Mouse (Mus musculus): ENCODE data around the gene Klhl30. TPM values are rescaled to one million over a fixed set of nuclear protein-coding genes. Genes with fewer than 3 reads are reported as not detected.

The Klhl30 gene
- polyA plus RNA-seq (2015; fragmentation: Nextera tagmentation; extraction: Ambion mirVana) = 0.06 and 0.12 TPM in 2 replicates

DNA sequence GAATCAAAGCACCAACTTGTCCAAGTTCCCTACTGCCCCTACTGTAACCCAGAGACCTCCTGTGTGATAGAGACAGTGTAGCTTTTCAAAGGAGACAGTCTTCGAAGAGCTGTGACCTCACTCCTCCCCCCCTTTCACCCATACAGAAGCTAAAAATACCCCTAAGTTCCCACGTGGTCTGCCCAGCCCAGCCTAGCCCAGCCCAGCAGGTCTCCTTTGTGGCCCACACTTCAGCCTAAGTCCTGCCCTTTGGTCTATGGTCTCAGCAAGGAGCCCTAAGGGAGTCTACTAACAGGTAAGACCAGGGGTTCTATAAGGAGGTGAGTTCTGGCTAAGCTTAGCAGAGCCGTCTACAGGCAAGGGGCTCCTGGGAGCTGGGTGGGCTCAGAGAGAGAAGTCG is at the start of gene Klhl30:
TSS of gene Klhl30 (plus strand) at position 176 of the 400 bp plus-strand sequence.
- Histone ChIP-seq H3K4me1 (ENCODE audit: insufficient read depth) (no peaks in the 10 kb centered on the region), H3K9me3 (ENCODE audit: low read length) (no peaks in the 10 kb centered on the region), H3K27ac (ENCODE audit: low read depth) (no peak within 1 kb of the TSS), H3K4me3 (ENCODE audit: low read depth, low read length) (no peak within 1 kb of the TSS), H3K9ac (replicated peaks) (no peak within 1 kb of the TSS), H3K27me3 (ENCODE audit: insufficient read depth, low read length) (peaks cover 10% of the 10 kb centered on the region), H3K4me2 (ENCODE audit: low read depth, low read length) (no peak within 1 kb of the TSS), H3K36me3 (replicated peaks; ENCODE audit: insufficient read depth, low read length) (no peaks in the 10 kb centered on the region)
- TF ChIP-seq CTCF (IDR thresholded peaks at IDR 0.05; ENCODE audit: low read depth) = no peak
- no peak for TF ChIP-seq EP300 (IDR thresholded peaks at IDR 0.05; ENCODE audit: low read depth)
- WGBS (ENCODE audit: insufficient replicate concordance) = 48% methylated on average over 4 of the region's 4 CpGs
- ATAC-seq (no peak), DNase-seq (no peak)

DNA sequence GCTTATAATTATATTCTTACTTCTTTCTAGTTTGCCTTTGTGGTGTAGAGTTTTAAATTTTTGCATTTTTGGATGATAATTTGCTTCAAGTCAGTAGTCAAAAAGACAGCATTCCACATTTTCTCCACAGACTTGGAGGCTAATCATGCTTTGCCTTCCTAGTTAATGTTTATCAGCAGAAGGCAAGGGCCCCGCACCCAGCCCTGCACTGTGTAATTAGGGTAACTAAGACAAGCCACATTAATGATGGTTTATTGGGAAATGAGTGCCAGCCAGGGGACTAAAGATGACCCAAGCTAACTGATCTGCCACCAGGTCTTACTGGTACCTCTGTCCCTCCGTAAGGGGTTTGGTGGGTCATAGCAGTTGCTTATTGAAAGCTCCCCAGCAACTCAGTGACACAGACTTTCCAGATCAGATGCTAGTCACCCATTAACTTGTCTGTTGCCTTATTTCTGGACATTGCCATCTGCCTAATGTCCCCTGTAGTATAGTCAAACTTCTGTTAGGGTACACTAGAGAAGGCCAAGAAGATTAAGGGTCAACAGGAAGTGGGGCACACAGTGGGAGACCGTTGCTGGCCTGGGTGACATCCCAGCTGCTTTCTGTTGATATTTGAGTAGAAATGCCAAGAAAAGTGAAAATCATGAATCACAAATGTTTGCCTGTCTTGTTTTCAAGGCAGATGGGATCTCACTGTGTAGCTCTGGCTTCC is 49.5 kb upstream of the Klhl30 start:
- DNase-seq (peak; percentile 48), ATAC-seq (no peak; the same call in 1 of the 2 replicates)
- H3K36me3 ChIP-seq (replicated peaks; ENCODE audit: insufficient read depth, low read length) = peaks cover 35% of the 10 kb centered on the region
- no peaks in the 10 kb centered on the region for H3K9me3 ChIP-seq (ENCODE audit: low read length)
- no peak overlapping the region for H3K9ac ChIP-seq (replicated peaks)
- peak overlapping the region; percentile 84 for H3K27ac ChIP-seq (ENCODE audit: low read depth)
- H3K4me3 ChIP-seq (ENCODE audit: low read depth, low read length) = no peak overlapping the region
- H3K27me3 ChIP-seq (ENCODE audit: insufficient read depth, low read length) = no peaks in the 10 kb centered on the region
- 54% methylated on average over 3 of the region's 3 CpGs for WGBS (ENCODE audit: insufficient replicate concordance)
- H3K4me1 ChIP-seq (ENCODE audit: insufficient read depth) = peaks cover 42% of the 10 kb centered on the region
- TF ChIP-seq CTCF (IDR thresholded peaks at IDR 0.05; ENCODE audit: low read depth) (no peak), EP300 (IDR thresholded peaks at IDR 0.05; ENCODE audit: low read depth) (no peak)
- H3K4me2 ChIP-seq (ENCODE audit: low read depth, low read length) = peak overlapping the region; percentile 54

GRCm38 (mm10) chr1:91302021-91302420 is 48.8 kb upstream of the Klhl30 start:
- H3K9ac ChIP-seq (replicated peaks) = 0 out of 2 replicates have a peak overlapping the region, but pooled peaks have one; percentile 16

GRCm38 (mm10) chr1:91304621-91305020 is 46.2 kb upstream of the Klhl30 start:
- Histone ChIP-seq H3K27ac (ENCODE audit: low read depth) (no peak overlapping the region), H3K4me1 (ENCODE audit: insufficient read depth) (peaks cover 28% of the 10 kb centered on the region), H3K36me3 (replicated peaks; ENCODE audit: insufficient read depth, low read length) (peaks cover 60% of the 10 kb centered on the region), H3K4me3 (ENCODE audit: low read depth, low read length) (no peak overlapping the region), H3K9ac (replicated peaks) (no peak overlapping the region), H3K27me3 (ENCODE audit: insufficient read depth, low read length) (no peaks in the 10 kb centered on the region), H3K9me3 (ENCODE audit: low read length) (no peaks in the 10 kb centered on the region), H3K4me2 (ENCODE audit: low read depth, low read length) (no peak overlapping the region)
- 88% methylated on average over 4 of the region's 4 CpGs for WGBS (ENCODE audit: insufficient replicate concordance)
- DNase-seq (no peak), ATAC-seq (no peak)
- no peak for TF ChIP-seq EP300 (IDR thresholded peaks at IDR 0.05; ENCODE audit: low read depth)
- no peak for TF ChIP-seq CTCF (IDR thresholded peaks at IDR 0.05; ENCODE audit: low read depth)

More at GRCm38 (mm10) chr1:91302021-91302420, 48.8 kb upstream of the Klhl30 start:
- ATAC-seq = no peak
- Histone ChIP-seq H3K36me3 (replicated peaks; ENCODE audit: insufficient read depth, low read length) (peaks cover 37% of the 10 kb centered on the region), H3K27me3 (ENCODE audit: insufficient read depth, low read length) (no peaks in the 10 kb centered on the region), H3K4me1 (ENCODE audit: insufficient read depth) (peaks cover 42% of the 10 kb centered on the region), H3K27ac (ENCODE audit: low read depth) (peak overlapping the region; percentile 84), H3K4me3 (ENCODE audit: low read depth, low read length) (no peak overlapping the region), H3K9me3 (ENCODE audit: low read length) (no peaks in the 10 kb centered on the region), H3K4me2 (ENCODE audit: low read depth, low read length) (peak overlapping the region; percentile 54; the same call in 1 of the 2 replicates)
- WGBS (ENCODE audit: insufficient replicate concordance) = 80% methylated on average over 3 of the region's 3 CpGs
- DNase-seq = no peak
- TF ChIP-seq EP300 (IDR thresholded peaks at IDR 0.05; ENCODE audit: low read depth) (no peak), CTCF (IDR thresholded peaks at IDR 0.05; ENCODE audit: low read depth) (no peak)

DNA sequence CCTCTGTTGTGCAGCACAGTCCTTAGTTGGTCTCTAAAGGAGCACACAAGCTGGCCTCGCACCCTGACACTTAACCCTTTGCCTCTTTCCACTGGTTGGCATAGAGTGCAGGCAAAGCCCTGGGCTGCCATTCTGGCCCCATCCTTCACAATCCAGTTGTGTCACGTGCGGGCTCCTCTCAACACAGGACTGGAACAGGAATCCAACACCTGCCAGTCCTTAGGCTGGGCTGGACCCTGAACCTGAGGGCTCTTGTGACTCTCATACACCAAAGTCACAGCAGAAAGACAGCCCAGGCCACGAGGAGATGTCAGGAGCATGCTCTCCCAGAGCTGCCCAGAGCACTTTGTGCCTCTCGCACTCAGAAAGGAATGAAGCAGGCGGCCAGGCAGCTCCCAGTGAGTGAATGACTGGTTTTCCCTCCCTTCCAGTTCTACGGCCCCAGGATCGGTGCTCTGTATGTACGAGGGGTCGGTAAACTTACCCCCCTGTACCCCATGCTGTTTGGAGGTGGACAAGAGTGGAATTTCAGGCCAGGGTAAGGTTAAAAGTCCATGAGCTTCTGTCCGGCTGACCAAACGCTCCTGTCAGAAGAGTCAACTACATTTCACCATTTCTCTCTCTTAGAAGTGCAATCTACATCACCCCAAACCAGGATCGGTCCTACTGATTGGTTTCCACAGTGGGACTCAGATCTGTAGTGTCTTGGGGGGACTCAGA is 41.3 kb upstream of the Klhl30 start:
- TF ChIP-seq EP300 (IDR thresholded peaks at IDR 0.05; ENCODE audit: low read depth) = no peak
- TF ChIP-seq CTCF (IDR thresholded peaks at IDR 0.05; ENCODE audit: low read depth) = no peak
- H3K4me2 ChIP-seq (ENCODE audit: low read depth, low read length) = no peak overlapping the region
- H3K9ac ChIP-seq (replicated peaks) = no peak overlapping the region
- peaks cover 64% of the 10 kb centered on the region for H3K36me3 ChIP-seq (replicated peaks; ENCODE audit: insufficient read depth, low read length)
- no peak overlapping the region for H3K27ac ChIP-seq (ENCODE audit: low read depth)
- no peak overlapping the region for H3K4me3 ChIP-seq (ENCODE audit: low read depth, low read length)
- WGBS (ENCODE audit: insufficient replicate concordance) = 76% methylated on average over 13 of the region's 13 CpGs
- no peak for DNase-seq
- no peaks in the 10 kb centered on the region for H3K9me3 ChIP-seq (ENCODE audit: low read length)
- H3K27me3 ChIP-seq (ENCODE audit: insufficient read depth, low read length) = no peaks in the 10 kb centered on the region
- H3K4me1 ChIP-seq (ENCODE audit: insufficient read depth) = no peaks in the 10 kb centered on the region
- ATAC-seq = no peak

DNA sequence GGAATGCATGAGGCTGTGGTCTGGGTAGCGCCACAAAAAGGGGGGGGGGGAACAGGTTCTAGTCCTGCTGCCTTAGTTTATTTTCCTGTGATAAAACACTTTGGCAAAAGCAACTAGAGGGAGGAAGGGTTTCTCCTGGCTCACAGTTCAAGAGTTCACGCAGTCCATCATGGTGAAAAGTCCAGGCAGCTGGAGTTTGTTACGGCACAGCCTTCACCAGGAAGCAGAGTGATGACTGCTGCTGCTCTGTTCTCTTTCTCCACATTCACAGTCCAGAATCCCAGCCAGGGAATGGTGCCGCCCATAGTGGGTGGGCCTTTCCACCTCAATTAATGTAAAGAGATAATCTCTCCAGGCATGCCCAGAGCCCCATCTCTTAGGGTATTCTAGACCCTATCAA is 38.5 kb upstream of the Klhl30 start:
- H3K4me3 ChIP-seq (ENCODE audit: low read depth, low read length) = no peak overlapping the region
- TF ChIP-seq CTCF (IDR thresholded peaks at IDR 0.05; ENCODE audit: low read depth) (no peak), EP300 (IDR thresholded peaks at IDR 0.05; ENCODE audit: low read depth) (no peak)
- no peak overlapping the region for H3K27ac ChIP-seq (ENCODE audit: low read depth)
- H3K9ac ChIP-seq (replicated peaks) = no peak overlapping the region
- ATAC-seq (no peak), DNase-seq (no peak)
- 91% methylated on average over 4 of the region's 4 CpGs for WGBS (ENCODE audit: insufficient replicate concordance)
- no peaks in the 10 kb centered on the region for H3K4me1 ChIP-seq (ENCODE audit: insufficient read depth)
- peaks cover 62% of the 10 kb centered on the region for H3K36me3 ChIP-seq (replicated peaks; ENCODE audit: insufficient read depth, low read length)
- H3K9me3 ChIP-seq (ENCODE audit: low read length) = no peaks in the 10 kb centered on the region
- H3K4me2 ChIP-seq (ENCODE audit: low read depth, low read length) = no peak overlapping the region
- H3K27me3 ChIP-seq (ENCODE audit: insufficient read depth, low read length) = no peaks in the 10 kb centered on the region

Data from liver, postnatal 0 days (tissue).